Mouse (Mus musculus) gastrocnemius, postnatal 4 days (tissue): ENCODE measurements around the gene Il15ra. TPM values are rescaled to one million over a fixed set of nuclear protein-coding genes. Genes with fewer than 3 reads are reported as not detected.
"Not testable (repeated sequence)": the region's sequence is repeated elsewhere in the genome, so short reads cannot be mapped to it uniquely, and the experiment has no call there.

Experiments used
- DNase-seq, 2 experiments: peaks; one replicate each; pipeline ENCODE4 v3.0.0; 2021 to 2022; ENCODE audit warnings: low spot score in 2 of 2, mixed read lengths in 2 of 2
- total RNA-seq, 2 experiments: library from RNA; stranded (reverse); gene quantifications; 2 replicates each; pipeline ENCODE4 v1.2.3; 2021

The Il15ra gene
- total RNA-seq, 2 experiments from 2014 or later, result 10.1 to 10.4 TPM

GRCm38 (mm10) chr2:11706746-11707065 lies 1.6 kb downstream of the Il15ra start:
- DNase-seq, result no peak

DNA sequence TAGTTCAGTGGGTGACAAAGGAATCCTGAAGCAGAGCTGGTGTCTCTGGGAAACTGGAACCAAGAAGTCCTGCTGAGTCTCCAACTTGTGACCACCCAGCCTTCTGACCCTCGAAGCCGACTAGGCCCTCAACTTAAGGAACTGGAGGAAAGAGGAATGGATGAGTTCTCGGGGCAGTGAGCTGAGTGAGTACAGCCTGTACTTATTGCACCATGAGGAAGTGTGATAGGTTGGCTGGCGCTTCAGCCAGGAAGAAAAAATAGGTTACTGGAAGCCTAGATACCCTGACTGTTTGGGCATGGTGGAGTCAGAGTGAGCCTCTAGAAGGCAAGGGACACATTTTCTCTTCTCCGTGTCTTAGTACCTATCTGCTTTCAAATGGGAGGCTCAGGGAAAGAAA lies 3.4 kb downstream of the Il15ra start:
- DNase-seq, result no peak

DNA sequence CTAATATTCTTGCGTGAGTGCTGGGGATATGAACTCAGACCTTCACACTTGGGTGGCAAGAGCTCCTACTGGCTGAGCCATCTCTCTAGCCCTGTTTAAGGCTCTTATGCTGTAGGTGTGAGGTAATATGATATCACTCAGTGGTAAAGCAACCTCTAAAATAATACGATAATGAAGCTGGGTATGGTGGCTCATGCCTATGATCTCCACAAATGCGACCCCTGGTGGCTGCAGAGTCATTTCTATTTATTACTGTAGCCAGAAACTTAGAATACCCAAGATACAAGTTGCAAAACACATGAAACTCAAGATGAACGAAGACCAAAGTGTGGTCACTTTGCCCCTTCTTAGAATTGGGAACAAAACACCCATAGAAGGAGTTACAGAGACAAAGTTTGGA lies 5.0 kb downstream of the Il15ra start:
- DNase-seq, result not testable (repeated sequence)

- no peak for DNase-seq
Observed at GRCm38 (mm10) chr2:11712483-11712990, 7.4 kb downstream of the Il15ra start.

DNA sequence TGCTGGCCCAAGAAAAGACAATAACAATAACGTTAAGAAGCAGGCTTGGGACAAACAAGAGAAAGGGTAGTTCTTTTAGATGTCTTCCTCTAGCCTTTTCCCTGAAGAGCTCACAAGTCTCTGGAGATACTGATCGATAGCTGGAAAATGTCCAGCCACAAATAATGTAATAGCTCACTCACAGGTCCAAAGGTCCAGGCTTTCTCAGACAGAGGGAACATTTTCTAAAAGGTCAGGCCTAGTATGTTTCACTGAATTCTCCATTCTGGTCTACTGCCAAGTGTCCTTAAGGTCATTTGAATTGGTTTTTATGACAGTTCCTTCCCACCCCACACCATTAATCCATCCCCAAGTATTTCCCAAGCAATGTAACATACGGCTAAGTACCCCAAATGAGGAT lies 7.9 kb downstream of the Il15ra start:
- DNase-seq, result no peak

DNA sequence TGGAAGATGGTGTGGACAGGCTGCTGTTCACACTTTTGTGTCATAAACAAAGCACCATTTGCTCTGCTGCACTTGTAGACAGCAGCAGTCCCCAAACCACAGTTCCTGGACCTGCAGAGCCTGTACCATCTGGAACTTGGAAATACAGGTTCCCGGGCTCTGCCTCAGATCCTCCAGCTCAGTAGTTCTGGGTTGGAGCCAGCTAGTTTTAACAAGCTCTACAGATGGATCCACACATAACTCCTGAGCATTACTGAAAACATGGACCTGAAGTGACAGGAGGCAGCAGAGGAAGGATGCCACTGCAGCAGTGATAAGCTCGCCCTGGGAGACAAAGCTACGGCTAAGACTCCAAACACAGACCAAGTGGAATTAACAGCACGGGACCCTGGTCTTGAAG lies 9.4 kb downstream of the Il15ra start:
- no peak for DNase-seq

- no peak for DNase-seq
Observed at GRCm38 (mm10) chr2:11718573-11718972, 13.5 kb downstream of the Il15ra start.

DNA sequence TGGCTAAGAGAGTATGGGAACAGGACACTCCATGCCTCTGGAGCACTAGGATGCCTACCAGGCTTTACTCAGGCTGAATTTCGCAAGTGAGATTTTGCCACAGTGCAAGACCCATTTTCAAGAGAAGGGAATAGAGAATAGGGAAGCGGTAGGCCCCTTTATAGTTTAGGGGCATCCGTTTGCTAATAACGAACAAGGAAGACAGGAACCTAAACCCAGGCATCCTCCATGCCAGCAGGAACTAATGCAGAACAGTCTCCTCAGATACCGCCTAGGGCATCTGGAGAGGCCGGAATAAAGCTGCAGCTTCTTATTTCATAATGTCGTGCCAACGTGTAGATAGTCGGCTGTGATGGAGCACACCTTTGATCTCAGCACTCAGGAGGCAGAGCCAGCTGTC lies 17.5 kb downstream of the Il15ra start:
- DNase-seq, result no peak

GRCm38 (mm10) chr2:11727574-11727973 lies 22.5 kb downstream of the Il15ra start:
- DNase-seq, result no peak

GRCm38 (mm10) chr2:11729091-11729490 lies 24.0 kb downstream of the Il15ra start:
- DNase-seq, result no peak

GRCm38 (mm10) chr2:11732978-11733377 lies 27.9 kb downstream of the Il15ra start:
- DNase-seq, result no peak

DNA sequence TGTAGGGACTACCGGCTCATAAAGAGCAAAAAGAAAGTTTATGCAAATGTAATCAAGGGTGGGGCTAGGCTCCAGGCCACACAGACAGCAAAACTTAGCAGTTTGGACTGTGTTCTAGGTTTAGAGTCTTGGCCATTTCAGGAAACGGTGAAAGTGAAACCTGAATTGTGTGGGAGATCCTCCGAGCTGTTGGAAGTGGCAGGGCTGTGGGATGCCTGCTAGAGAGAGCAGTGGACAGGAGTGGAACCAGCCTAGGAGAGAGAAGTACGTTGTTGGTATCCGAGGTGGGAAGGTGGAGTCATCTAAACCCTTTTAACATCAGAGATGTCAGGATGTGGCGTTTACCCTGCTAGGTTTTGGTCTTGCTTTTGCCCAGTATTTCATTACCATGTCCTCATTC lies 30.8 kb downstream of the Il15ra start:
- no peak for DNase-seq

DNA sequence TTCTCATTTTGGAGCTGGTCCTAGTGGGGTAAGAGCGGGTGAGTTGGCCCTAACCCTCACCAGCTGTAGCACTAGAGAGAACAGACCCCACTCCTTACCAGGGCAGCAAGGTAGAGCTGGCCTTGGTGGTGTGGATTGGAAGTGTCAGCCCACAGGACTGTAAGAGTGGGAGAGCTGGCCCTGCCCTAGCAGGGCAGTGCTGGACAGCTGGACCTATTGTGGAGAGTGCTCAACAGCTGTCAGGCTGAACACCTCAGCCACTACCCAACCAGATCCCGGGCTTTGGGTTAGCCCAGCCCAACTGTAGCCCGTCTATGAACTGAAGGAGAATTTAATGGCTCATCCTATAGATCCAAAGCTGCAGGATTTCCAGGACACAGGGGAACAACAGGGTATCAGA lies 33.7 kb downstream of the Il15ra start:
- no peak for DNase-seq

- no peak for DNase-seq
Observed at GRCm38 (mm10) chr2:11739516-11740051, 34.5 kb downstream of the Il15ra start.

GRCm38 (mm10) chr2:11762541-11762940 lies 57.5 kb downstream of the Il15ra start:
- DNase-seq, result no peak

DNA sequence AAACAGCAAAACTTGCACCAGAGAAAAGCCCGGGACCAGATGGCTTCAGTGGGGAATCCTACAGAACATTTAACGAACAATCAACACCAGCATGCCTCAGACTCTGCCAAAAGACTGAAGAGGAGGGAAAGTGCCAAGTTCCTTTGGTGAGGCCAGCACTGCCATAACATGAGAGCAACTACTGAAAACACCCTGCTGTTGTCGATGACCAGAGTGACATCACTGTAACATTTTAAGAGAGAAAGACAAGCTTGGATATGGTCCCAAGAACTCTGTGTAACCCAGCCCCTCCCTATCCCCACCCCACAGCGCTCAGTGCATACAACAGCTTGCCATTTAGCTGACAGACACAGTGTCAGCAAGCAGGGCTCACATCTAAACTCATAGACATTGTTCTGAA lies 60.6 kb downstream of the Il15ra start:
- no peak for DNase-seq

GRCm38 (mm10) chr2:11766485-11767160 lies 61.5 kb downstream of the Il15ra start:
- no peak for DNase-seq

DNA sequence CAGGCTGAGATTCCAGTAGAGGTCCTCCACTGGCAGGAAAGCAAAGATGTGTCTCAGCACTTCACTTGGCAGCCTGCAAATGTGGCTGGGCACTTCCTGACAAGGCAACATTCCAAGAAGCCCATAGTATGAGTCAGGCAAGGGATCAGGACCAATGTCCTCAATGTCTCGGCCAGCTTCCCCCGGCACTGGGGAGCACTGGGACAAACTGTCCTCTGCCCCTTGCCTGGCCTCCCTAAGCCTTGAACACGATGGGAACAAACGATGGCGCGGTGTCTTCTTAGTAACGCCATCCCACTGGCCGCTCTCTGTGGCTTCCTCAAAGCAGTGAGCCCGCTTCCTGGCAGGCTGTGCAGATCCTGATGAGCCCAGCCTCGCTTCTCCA lies 62.1 kb downstream of the Il15ra start:
- DNase-seq, result no peak

GRCm38 (mm10) chr2:11771701-11772100 lies 66.6 kb downstream of the Il15ra start:
- no peak for DNase-seq

- DNase-seq, result no peak
Observed at GRCm38 (mm10) chr2:11772401-11772800, 67.3 kb downstream of the Il15ra start.

- no peak for DNase-seq
Observed at GRCm38 (mm10) chr2:11774426-11774825, 69.3 kb downstream of the Il15ra start.

DNA sequence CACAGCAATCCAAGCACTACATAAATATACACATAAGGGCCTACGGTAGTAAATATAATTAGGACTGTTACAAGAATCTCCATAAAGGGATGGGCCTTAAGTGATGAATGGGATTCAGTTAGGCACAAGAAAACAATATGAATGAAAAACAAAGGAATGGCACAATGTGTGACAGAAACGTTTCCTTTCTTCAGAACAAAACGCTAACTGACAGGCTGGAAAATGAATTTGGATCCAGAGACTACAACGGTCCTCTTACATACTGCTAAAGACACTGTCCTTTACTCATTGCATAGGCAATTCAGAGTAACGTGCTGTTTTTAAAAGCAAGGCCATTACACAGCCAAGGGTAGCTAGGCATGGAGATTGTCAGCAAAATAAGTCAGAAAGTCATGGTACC lies 70.0 kb downstream of the Il15ra start:
- no peak for DNase-seq

- DNase-seq, result no peak
Observed at GRCm38 (mm10) chr2:11776415-11776814, 71.3 kb downstream of the Il15ra start.
